Mouse (Mus musculus) frontal cortex, adult (tissue): ENCODE measurements at regions not wholly inside any gene's neighbourhood (a gene's known extent, or its start where the extent isn't known, plus 50 kb on each side); places are given as distances from the start of the nearest gene placed in this dataset.

Source experiments
- ATAC-seq: cut with Nextera tagmentation; 2 replicates; pipeline ENCODE4 v1.9.2; 2017; ENCODE audit warnings: mild to moderate bottlenecking, moderate library complexity, mixed read lengths; ENCODE audit not compliant: low TSS enrichment

- ATAC-seq, result no peak
Measured at GRCm38 (mm10) chr1:92731353-92732282, 83.0 kb upstream of the Otos start.

- ATAC-seq, result peak; percentile 8; the same call in 1 of the 2 replicates
Measured at GRCm38 (mm10) chr1:92730576-92730975, 81.9 kb upstream of the Otos start.

GRCm38 (mm10) chr1:92727961-92728360, 79.3 kb upstream of the Otos start:
- peak; percentile 79 for ATAC-seq

DNA sequence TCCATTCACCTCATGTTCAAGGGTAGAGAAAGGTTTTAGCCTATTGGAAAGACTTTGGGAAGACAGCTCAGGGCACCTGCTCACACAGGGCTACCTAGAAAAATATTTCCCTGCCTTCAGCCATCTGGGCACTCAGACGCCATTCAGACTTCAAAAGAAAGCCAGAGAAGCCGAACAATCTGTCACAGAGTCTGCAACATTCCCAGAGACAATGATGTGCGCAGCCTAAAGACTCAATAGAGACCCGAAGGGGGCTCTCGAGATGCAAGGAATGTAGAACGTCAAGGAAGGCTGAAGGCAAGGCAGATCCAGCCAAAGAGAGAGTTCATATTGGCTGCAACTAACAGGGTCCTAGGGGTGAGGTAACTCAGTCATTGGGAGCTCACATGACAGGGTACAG, 78.7 kb upstream of the Otos start:
- ATAC-seq, result no peak

- ATAC-seq, result peak; percentile 86
Measured at GRCm38 (mm10) chr1:92726341-92726740, 77.7 kb upstream of the Otos start.

GRCm38 (mm10) chr1:92724135-92724534, 75.5 kb upstream of the Otos start:
- no peak for ATAC-seq

DNA sequence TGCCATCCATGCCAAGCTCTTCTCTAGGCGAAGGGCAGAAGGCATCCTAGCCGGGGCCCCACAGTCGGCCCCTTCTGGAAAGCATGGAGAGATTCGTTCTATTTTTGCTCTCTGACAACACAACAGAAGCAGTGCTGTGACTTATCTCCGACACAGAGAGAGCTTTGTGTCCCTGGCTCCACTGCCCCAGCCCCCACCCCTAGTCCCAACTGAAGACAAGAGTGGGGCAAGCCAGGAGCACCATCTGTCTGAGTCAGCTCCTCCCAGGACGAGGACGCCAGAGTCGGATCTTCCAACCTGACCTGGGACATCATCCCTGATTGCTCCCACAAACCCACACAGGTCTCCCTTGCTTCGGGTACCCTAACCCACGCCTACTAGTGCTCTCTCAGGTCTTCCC, 71.9 kb upstream of the Otos start:
- peak; percentile 57 for ATAC-seq

- ATAC-seq, result no peak
Measured at GRCm38 (mm10) chr1:92719864-92720263, 71.2 kb upstream of the Otos start.

- ATAC-seq, result peak; percentile 27
Measured at GRCm38 (mm10) chr1:92718108-92718507, 69.5 kb upstream of the Otos start.

- no peak for ATAC-seq
Measured at GRCm38 (mm10) chr1:92714725-92715324, 66.2 kb upstream of the Otos start.

- peak; percentile 97 for ATAC-seq
Measured at GRCm38 (mm10) chr1:92712366-92712765, 63.7 kb upstream of the Otos start.

DNA sequence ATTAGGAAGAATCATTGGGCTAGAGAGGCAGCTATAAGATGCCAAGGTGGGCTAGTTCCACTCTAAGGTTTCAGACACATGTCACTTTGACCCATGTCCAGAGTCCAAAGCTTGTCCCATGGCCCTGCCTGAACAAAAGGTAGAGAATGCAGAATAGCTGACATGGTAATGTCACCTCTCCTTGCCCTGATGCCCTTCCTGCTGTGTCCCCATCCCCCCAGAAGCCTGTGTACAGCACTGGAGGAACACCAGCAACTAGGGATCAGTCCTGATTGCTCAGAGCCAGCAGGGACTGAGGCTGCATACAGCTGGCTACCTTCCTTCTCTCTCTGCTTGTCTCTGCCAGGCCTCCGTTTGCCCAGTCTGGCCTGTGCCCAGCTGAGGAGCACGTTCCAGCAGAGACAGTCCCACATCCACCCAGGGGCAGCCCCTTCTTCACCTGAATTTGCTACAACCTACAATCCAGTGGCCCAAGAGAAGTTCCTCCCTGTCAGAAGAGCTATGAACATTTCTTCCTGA, 61.7 kb upstream of the Otos start:
- ATAC-seq, result no peak

DNA sequence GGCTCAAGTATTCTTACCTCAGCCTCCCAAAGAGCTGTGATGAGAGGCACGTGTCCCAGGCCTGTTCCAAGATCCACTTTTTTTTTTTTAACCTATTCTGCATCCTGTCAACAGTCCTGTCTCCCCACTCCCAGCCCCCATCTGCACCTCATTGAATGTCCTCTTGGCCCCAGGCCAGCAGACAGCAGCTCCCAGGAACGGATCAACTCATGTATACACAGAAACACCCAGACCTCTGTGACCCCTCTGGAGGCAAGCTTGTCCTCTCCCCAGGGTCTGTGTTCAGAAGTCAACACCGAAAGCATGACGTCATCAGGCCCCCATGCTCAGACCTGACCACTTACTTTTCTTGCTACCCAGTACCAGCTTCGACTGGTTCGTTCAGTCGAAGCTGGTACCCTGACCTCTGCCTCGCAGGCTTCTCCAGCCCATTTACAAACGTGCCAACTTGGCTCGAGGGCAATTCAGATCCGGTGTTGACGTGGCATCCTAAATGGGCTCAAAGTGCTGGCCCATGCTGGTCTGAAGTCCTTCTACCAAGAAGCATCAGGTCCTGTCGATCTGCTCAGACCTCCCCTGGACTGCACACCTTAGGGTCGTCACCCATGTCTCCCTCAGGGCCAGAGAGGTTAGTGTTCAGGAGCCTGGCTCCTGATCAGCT, 60.7 kb upstream of the Otos start:
- no peak for ATAC-seq

GRCm38 (mm10) chr1:92707917-92708897, 59.6 kb upstream of the Otos start:
- ATAC-seq, result no peak

- ATAC-seq, result no peak
Measured at GRCm38 (mm10) chr1:92707441-92707840, 58.8 kb upstream of the Otos start.

DNA sequence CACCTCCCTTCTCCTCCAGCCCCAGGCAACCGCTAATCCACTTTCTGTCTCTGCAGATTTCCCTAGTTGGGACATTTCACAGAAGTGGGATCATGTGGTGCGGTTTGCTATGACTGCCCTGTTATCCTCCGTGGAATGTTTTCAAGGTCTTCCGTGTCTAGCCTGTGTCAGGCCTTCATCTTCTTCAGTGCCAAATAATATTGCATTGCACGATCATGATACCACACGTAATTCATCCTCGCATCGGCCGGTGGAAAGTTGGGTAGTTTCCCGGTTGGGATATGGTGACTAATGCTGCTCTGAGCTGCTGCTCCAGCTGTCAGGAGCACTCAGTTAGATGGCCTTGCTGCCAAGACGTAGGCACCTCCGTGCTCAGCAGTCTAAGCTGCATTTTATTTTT, 55.3 kb upstream of the Otos start:
- peak; percentile 65; the same call in 1 of the 2 replicates for ATAC-seq

GRCm38 (mm10) chr1:92703270-92703669, 54.6 kb upstream of the Otos start:
- ATAC-seq, result no peak

- ATAC-seq, result no peak
Measured at GRCm38 (mm10) chr1:92700107-92700506, 51.5 kb upstream of the Otos start.

DNA sequence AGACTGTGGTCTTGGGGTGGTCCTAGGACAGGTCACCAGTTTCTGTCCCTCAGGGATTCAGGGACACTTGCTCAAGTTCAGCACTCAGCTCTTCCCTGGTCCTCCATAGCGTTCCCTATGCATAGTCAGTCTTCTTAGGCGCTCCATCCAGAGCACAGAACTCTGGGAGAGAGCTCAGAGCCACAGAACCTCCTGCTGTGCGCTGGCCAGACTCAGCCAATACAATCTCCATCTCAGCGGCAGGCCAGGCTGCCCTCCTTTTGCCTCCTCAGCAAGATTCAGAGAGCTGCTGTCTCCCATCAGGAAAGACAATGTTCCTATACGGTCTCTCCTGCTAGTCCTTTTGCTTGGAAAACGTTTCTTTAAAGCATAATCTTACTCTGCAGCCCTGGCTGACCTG, 51.1 kb upstream of the Otos start:
- no peak for ATAC-seq

DNA sequence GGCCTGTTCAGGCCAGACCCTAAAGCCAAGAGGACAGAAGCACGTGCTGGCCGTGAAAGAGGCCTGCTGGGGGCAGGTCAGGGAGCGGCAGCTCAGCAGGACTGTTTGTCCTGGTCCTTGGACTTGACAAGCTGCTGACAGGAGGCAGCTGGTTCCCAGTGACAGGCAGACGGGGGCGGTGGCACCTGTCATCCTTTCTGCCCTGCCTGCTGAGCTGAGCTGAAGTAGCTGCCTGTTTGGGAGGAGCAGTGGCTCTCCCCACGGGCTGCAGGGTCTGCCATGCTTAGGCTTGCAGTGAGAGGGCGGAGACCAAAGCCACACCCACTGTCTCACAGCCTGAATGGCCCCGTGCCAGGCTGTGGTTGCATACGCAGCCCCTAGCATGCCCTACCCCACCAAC, 50.4 kb upstream of the Otos start:
- ATAC-seq, result peak; percentile 70

DNA sequence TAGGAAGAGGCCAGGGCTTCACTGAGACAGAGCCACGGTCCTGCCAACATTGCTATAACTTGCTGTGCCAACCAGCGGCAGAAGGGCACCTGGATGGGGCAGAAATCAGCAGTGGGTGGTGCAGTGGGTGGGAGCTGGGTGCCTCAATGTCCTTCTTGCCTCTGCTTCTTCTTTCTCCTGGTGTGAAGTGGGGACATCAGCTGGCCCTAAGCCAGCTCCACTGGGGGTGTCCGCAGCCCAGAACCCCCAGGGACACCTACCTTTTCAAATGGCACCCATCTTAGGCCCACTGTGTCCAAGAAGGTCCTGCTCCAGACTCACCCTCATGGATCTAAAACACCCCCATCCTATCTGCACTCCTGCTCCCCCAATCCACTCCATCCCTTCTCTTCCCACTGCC, 49.9 kb upstream of the Otos start:
- no peak for ATAC-seq
